Comparison of ENCODE assay signal across 13 mouse cellular contexts in the genomic region with DNA sequence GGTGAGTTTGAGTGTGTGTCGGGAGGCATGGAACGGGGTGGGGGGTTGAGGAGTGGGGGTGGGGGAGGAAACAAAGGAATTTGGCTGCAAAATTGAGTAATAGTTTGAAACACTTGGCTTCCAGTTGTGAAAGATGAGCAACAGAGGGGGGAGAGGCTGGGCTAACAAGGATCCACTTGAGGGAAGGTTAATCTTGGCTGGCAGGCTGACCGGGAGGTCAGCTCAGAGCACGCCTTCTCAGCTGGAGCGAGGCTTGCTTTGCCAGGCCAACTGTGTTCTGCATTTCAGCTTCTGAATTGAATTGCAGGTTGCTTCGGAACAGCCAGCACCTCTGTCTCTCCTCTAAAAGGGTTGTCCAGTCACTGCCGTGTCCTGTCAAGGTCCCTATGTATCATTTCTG. TPM values are rescaled to one million over a fixed set of nuclear protein-coding genes. Genes with fewer than 3 reads are reported as not detected.
A peak's percentile ranks its signal among the peaks of the same experiment; 100 is the strongest.
DNase-seq lines count a peak whose midpoint lies in the region; ATAC-seq and TF ChIP-seq lines count a peak whose summit lies in the region.
"Had no signal": no experiment of that assay in that cellular context is flagged by ENCODE, and none has a peak within 500 bp of the region (broad histone marks: within the 10 kb centered on the region; RNA-seq: fewer than 3 reads in every experiment).

No protein-coding gene starts in this region.

- H3K9me3 ChIP-seq in midbrain, embryonic 10.5 days (replicated peaks) = no peaks in the 10 kb centered on the region
- H3K9me3 ChIP-seq in midbrain, embryonic 15.5 days = no peaks in the 10 kb centered on the region

- ATAC-seq in midbrain, embryonic 15.5 days (replicated peaks) = no peak
- ATAC-seq: forebrain, postnatal 0 days had no signal

- 5% methylated on average over 7 of the region's 7 CpGs for WGBS in midbrain, embryonic 10.5 days
- 9% methylated on average over 7 of the region's 7 CpGs for WGBS in midbrain, embryonic 15.5 days
- WGBS in olfactory bulb, adult 2 months = 18% methylated on average over 7 of the region's 7 CpGs

- TF ChIP-seq CTCF in olfactory bulb, adult 2 months (IDR thresholded peaks at IDR 0.05; ENCODE audit: insufficient read depth, low read depth, low read length) = no peak

- no peak for TF ChIP-seq POLR2A in olfactory bulb, adult 2 months (IDR thresholded peaks at IDR 0.05; ENCODE audit: insufficient read depth, low read depth, low read length)

- H3K4me3 ChIP-seq in midbrain, embryonic 10.5 days = no peak overlapping the region
- no peak overlapping the region for H3K4me3 ChIP-seq in midbrain, embryonic 15.5 days
- no peak overlapping the region for H3K4me3 ChIP-seq in olfactory bulb, adult 2 months (ENCODE audit: insufficient read depth, low read depth, low read length)

- no peak overlapping the region; the same call in 1 of the 2 replicates for H3K27ac ChIP-seq in midbrain, embryonic 10.5 days (replicated peaks)
- no peak overlapping the region for H3K27ac ChIP-seq in midbrain, embryonic 15.5 days
- H3K27ac ChIP-seq in olfactory bulb, adult 2 months (ENCODE audit: insufficient read depth, low read depth, low read length) = peak overlapping the region; percentile 43

- H3K9ac ChIP-seq in midbrain, embryonic 15.5 days = no peak overlapping the region
- H3K9ac ChIP-seq: forebrain, postnatal 0 days had no signal

- peaks cover 75% of the 10 kb centered on the region for H3K27me3 ChIP-seq in midbrain, embryonic 10.5 days (ENCODE audit: low read depth, poor library complexity, severe bottlenecking)
- H3K27me3 ChIP-seq in midbrain, embryonic 15.5 days (replicated peaks) = peaks cover 19% of the 10 kb centered on the region

- peaks cover 35% of the 10 kb centered on the region for H3K4me1 ChIP-seq in midbrain, embryonic 10.5 days
- 0 out of 2 replicates have a peak, but pooled peaks cover 4% of the 10 kb centered on the region for H3K4me1 ChIP-seq in midbrain, embryonic 15.5 days
- H3K4me1 ChIP-seq in olfactory bulb, adult 2 months (ENCODE audit: control insufficient read depth, insufficient read depth, low read length) = peaks cover 9% of the 10 kb centered on the region

- no peaks in the 10 kb centered on the region for H3K36me3 ChIP-seq in midbrain, embryonic 10.5 days
- H3K36me3 ChIP-seq in midbrain, embryonic 15.5 days (replicated peaks) = no peaks in the 10 kb centered on the region

- no peak overlapping the region for H3K4me2 ChIP-seq in midbrain, embryonic 15.5 days

- peak; percentile 19 for DNase-seq in gastrocnemius, postnatal 25 days
- DNase-seq in gastrocnemius, adult 8-10 months (ENCODE audit: low spot score in 2 of 2) = no peak
- peak; percentile 60 for DNase-seq in midbrain, embryonic 10.5 days (ENCODE audit: low spot score)
- DNase-seq in gonadal fat pad, adult 2 months (ENCODE audit: low read depth) = peak; percentile 31
- DNase-seq in thymus, adult 18-20 months = no peak
- no peak for DNase-seq in right cerebral cortex, postnatal 36 days (ENCODE audit: low spot score in 2 of 2)
- DNase-seq: forebrain, postnatal 0 days; kidney, adult 9 months had no signal

RNA-seq across cellular contexts. Expression of a gene that starts 8.1 kb away (rescaled TPM):
- under 1 TPM in 1 of 2 experiments, not detected in 1; 0.35 TPM for total RNA-seq in gastrocnemius, postnatal 25 days (2021)
- under 1 TPM in 1 of 4 experiments, not detected in 3; 0.12 TPM for total RNA-seq in gastrocnemius, adult 8-10 months (2022)
- polyA plus RNA-seq in midbrain, embryonic 10.5 days (2016; fragmentation: Nextera tagmentation; extraction: Ambion mirVana) = 7.2 and 9.1 TPM in 2 replicates
- polyA plus RNA-seq in midbrain, embryonic 15.5 days (2015; fragmentation: Nextera tagmentation; extraction: Ambion mirVana) = 1.6 and 2.0 TPM in 2 replicates
- polyA plus RNA-seq in gonadal fat pad, adult 2 months (2012; rRNA removed) = 0.95 and 4.5 TPM in 2 replicates
- not detected in 2 replicates for polyA plus RNA-seq in olfactory bulb, adult 2 months (2012; ENCODE audit: insufficient read depth, insufficient read length, low replicate concordance, missing spikeins)

RNA-seq across cellular contexts. Expression of a gene that starts 9.7 kb away (rescaled TPM):
- total RNA-seq in gastrocnemius, postnatal 25 days (2021) = not detected
- not detected for total RNA-seq in gastrocnemius, adult 8-10 months (2022)
- 0.31 and 1.1 TPM in 2 replicates for polyA plus RNA-seq in midbrain, embryonic 10.5 days (2016; fragmentation: Nextera tagmentation; extraction: Ambion mirVana)
- polyA plus RNA-seq in midbrain, embryonic 15.5 days (2015; fragmentation: Nextera tagmentation; extraction: Ambion mirVana) = 0.64 and 0.67 TPM in 2 replicates
- not detected in 2 replicates for polyA plus RNA-seq in gonadal fat pad, adult 2 months (2012; rRNA removed)
- not detected in 2 replicates for polyA plus RNA-seq in olfactory bulb, adult 2 months (2012; ENCODE audit: insufficient read depth, insufficient read length, low replicate concordance, missing spikeins)
- total RNA-seq: forebrain, postnatal 0 days had no signal
- polyA plus RNA-seq: heart, embryonic 14.5 days; limb, embryonic 11.5 days; testis, adult 2 months had no signal

Comparison
In these comparisons a context has a peak if more than half of its experiments do, and no peak if none do; other contexts are left out.
1. DNase-seq: peak in gastrocnemius, postnatal 25 days (single experiment), midbrain, embryonic 10.5 days (single experiment) and gonadal fat pad, adult 2 months (single experiment); none in gastrocnemius, adult 8-10 months (0 of 2), thymus, adult 18-20 months (0 of 2) and right cerebral cortex, postnatal 36 days (0 of 2).